Mouse (Mus musculus): ENCODE data around the gene Serpind1.

GRCm38 (mm10) chr16:17358787-17359186 lies 27.6 kb downstream of the Serpind1 start:
- no peak for TF ChIP-seq GATA1 (IDR thresholded peaks at IDR 0.05; ENCODE audit: borderline replicate concordance, low read length)
- no peak for TF ChIP-seq CTCF (IDR thresholded peaks at IDR 0.05; ENCODE audit: low read depth, low read length)
- no peak for TF ChIP-seq GATA2 (IDR thresholded peaks at IDR 0.05; ENCODE audit: borderline replicate concordance, low read depth, low read length)
